Mouse (Mus musculus): ENCODE measurements at regions not wholly inside any gene's neighbourhood (a gene's known extent, or its start where the extent isn't known, plus 50 kb on each side); places are given as distances from the start of the nearest gene placed in this dataset.

DNA sequence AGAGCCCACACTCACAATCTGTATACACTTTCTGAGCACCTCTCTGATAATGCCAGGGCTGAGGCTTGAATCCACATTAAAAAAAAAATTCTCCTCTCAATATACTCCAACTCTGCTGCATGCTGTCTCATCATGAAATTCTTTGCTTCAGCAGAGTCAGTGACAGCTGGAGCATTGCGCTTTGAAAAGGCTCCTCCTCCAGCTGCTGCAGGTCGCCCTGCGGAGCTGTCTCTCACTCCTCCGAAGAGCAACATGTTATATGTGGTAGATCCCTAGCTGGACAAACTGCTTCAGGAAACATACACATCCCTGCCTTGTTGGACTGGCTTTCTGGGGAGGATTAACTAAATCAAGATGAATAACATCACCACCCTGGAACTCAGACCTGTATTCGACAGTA, 984.5 kb downstream of the Adgrl2 start:
- TF ChIP-seq CTCF (IDR thresholded peaks at IDR 0.05; ENCODE audit: borderline replicate concordance, extremely low read depth, insufficient read depth, insufficient read length), result no peak
- no peak for TF ChIP-seq POLR2A (IDR thresholded peaks at IDR 0.05; ENCODE audit: borderline replicate concordance, extremely low read depth, insufficient read depth, insufficient read length, poor library complexity, severe bottlenecking)
